ENCODE assay signal across 20 mouse cellular contexts in genomic region chr2:45459410-45459809, GRCm38 (mm10).
"Had no signal": no experiment of that assay in that cellular context is flagged by ENCODE, and none has a peak within 500 bp of the region (broad histone marks: within the 10 kb centered on the region; RNA-seq: fewer than 3 reads in every experiment).

No protein-coding gene starts in this region.

- H3K36me3 ChIP-seq: lung, embryonic 15.5 days; midbrain, embryonic 13.5 days; midbrain, embryonic 15.5 days; neural tube, embryonic 13.5 days; neural tube, embryonic 15.5 days had no signal

- H3K27ac ChIP-seq: lung, embryonic 15.5 days; macrophage; midbrain, embryonic 13.5 days; midbrain, embryonic 15.5 days; neural tube, embryonic 13.5 days; neural tube, embryonic 15.5 days had no signal

- H3K27me3 ChIP-seq: lung, embryonic 15.5 days; megakaryocyte, embryonic 14.5 days; midbrain, embryonic 13.5 days; midbrain, embryonic 15.5 days; neural tube, embryonic 13.5 days; neural tube, embryonic 15.5 days had no signal

- H3K4me3 ChIP-seq: lung, embryonic 15.5 days; megakaryocyte, embryonic 14.5 days; midbrain, embryonic 13.5 days; midbrain, embryonic 15.5 days; neural tube, embryonic 13.5 days; neural tube, embryonic 15.5 days had no signal

- H3K9me3 ChIP-seq: lung, embryonic 15.5 days; megakaryocyte, embryonic 14.5 days; midbrain, embryonic 13.5 days; midbrain, embryonic 15.5 days; neural tube, embryonic 13.5 days; neural tube, embryonic 15.5 days had no signal

- DNase-seq: liver, postnatal 0 days; lung, adult 2 months; lung, postnatal 14 days; lung, postnatal 36 days; retina, postnatal 1 day; right cerebral cortex, adult 18-20 months; right cerebral cortex, postnatal 25 days; right cerebral cortex, postnatal 4 days; spleen, adult 18-20 months; thymus, adult 18-20 months; thymus, postnatal 25 days; thymus, postnatal 4 days had no signal

- ATAC-seq: liver, postnatal 0 days; midbrain, embryonic 13.5 days; midbrain, embryonic 15.5 days had no signal

- H3K4me2 ChIP-seq: lung, embryonic 15.5 days; midbrain, embryonic 11.5 days; midbrain, embryonic 13.5 days; midbrain, embryonic 15.5 days; neural tube, embryonic 13.5 days; neural tube, embryonic 15.5 days had no signal

- H3K4me1 ChIP-seq: lung, embryonic 15.5 days; midbrain, embryonic 15.5 days; neural tube, embryonic 13.5 days; neural tube, embryonic 15.5 days had no signal

- H3K9ac ChIP-seq: liver, postnatal 0 days; lung, embryonic 15.5 days; midbrain, embryonic 13.5 days; midbrain, embryonic 15.5 days; neural tube, embryonic 13.5 days; neural tube, embryonic 15.5 days had no signal
